ENCODE assay signal across 1 mouse cellular context in the genomic region with DNA sequence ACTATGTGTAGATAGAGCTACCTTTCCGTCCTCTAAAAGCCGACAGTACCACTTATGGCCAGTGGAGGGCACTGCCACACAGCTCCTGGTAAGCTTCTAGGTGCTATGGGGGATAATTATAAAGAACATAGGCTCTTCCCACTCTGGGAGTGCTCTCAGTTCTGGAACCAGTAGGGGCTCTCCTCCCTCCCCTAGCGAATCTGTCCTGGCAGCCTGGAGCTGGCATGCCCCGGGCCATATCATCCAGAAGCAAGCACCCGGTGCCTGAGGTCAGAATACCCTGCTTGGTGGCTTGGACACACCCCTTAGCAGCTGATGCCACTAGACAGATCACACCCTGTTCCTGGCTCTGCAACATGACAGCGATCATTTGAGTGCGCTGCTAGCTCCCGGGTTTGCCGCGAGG.
A peak's percentile ranks its signal among the peaks of the same experiment; 100 is the strongest.
TF ChIP-seq lines count a peak whose summit lies in the region.

No protein-coding gene starts in this region.

TF ChIP-seq in CH12.LX, 34 proteins besides CTCF, POLR2A, EP300 and RAD21 (continued from another document):
- TF ChIP-seq IRF4 (IDR thresholded peaks at IDR 0.05; ENCODE audit: low read depth, low read length) (no peak; the same call in 1 of the 2 replicates), MAZ (IDR thresholded peaks at IDR 0.05; ENCODE audit: low read depth, low read length) (no peak), E2F4 (IDR thresholded peaks at IDR 0.05; ENCODE audit: insufficient replicate concordance, low read depth, low read length) (no peak), SMC3 (IDR thresholded peaks at IDR 0.05; ENCODE audit: low read depth, low read length) (peak; percentile 95), TCF12 (IDR thresholded peaks at IDR 0.05; ENCODE audit: low read depth, low read length) (no peak), ZMIZ1 (IDR thresholded peaks at IDR 0.05; ENCODE audit: low read depth, low read length) (no peak), ELF1 (IDR thresholded peaks at IDR 0.05; ENCODE audit: low read depth, low read length) (peak; percentile 23; the same call in 1 of the 2 replicates), GABPA (IDR thresholded peaks at IDR 0.05; ENCODE audit: insufficient replicate concordance, low read depth, low read length) (no peak), HCFC1 (IDR thresholded peaks at IDR 0.05; ENCODE audit: low read depth, low read length) (no peak; the same call in 1 of the 2 replicates), SIN3A (IDR thresholded peaks at IDR 0.05; ENCODE audit: low read length) (peak; percentile 65; the same call in 1 of the 2 replicates), USF2 (conservative IDR thresholded peaks at IDR 0.05; ENCODE audit: low read depth, low read length) (no peak), JUND (conservative IDR thresholded peaks at IDR 0.05; ENCODE audit: low read depth, low read length) (no peak), MXI1 (IDR thresholded peaks at IDR 0.05; ENCODE audit: low read depth, low read length) (peak; percentile 53; the same call in 1 of the 2 replicates), PAX5 (IDR thresholded peaks at IDR 0.05; ENCODE audit: low read length) (no peak), UBTF (IDR thresholded peaks at IDR 0.05; ENCODE audit: low read depth, low read length) (no peak), KAT2A (IDR thresholded peaks at IDR 0.05; ENCODE audit: insufficient replicate concordance, low read length) (no peak), ZC3H11A (IDR thresholded peaks at IDR 0.05; ENCODE audit: low read depth, low read length) (peak; percentile 82), MYC (IDR thresholded peaks at IDR 0.05; ENCODE audit: low read depth, low read length) (no peak), POLR2AphosphoS2 (IDR thresholded peaks at IDR 0.05; ENCODE audit: low read depth, low read length) (no peak), USF1 (IDR thresholded peaks at IDR 0.05; ENCODE audit: low read depth, low read length) (no peak), CHD2 (IDR thresholded peaks at IDR 0.05; ENCODE audit: low read length) (no peak), TBP (conservative IDR thresholded peaks at IDR 0.05; ENCODE audit: low read depth, low read length) (no peak), RCOR1 (conservative IDR thresholded peaks at IDR 0.05; ENCODE audit: low read depth, low read length) (no peak), NRF1 (IDR thresholded peaks at IDR 0.05; ENCODE audit: low read depth, low read length) (no peak), MAFK (IDR thresholded peaks at IDR 0.05; ENCODE audit: insufficient replicate concordance, low read length) (no peak), MAX (IDR thresholded peaks at IDR 0.05; ENCODE audit: low read length) (no peak), BHLHE40 (IDR thresholded peaks at IDR 0.05; ENCODE audit: low read depth, low read length) (no peak), ZNF384 (IDR thresholded peaks at IDR 0.05; ENCODE audit: low read depth, low read length) (no peak)
